9 mouse cellular contexts compared by ENCODE assay signal in genomic region chr15:8659483-8659971, GRCm38 (mm10). TPM values are rescaled to one million over a fixed set of nuclear protein-coding genes. Genes with fewer than 3 reads are reported as not detected.
DNase-seq lines count a peak whose midpoint lies in the region; ATAC-seq and TF ChIP-seq lines count a peak whose summit lies in the region.
"Had no signal": no experiment of that assay in that cellular context is flagged by ENCODE, and none has a peak within 500 bp of the region (broad histone marks: within the 10 kb centered on the region; RNA-seq: fewer than 3 reads in every experiment).

No protein-coding gene starts in this region.

- H3K4me2 ChIP-seq in midbrain, postnatal 0 days (ENCODE audit: low read depth, low read length, poor library complexity, severe bottlenecking), result no peak overlapping the region

- TF ChIP-seq CTCF in midbrain, postnatal 0 days (IDR thresholded peaks at IDR 0.05), result no peak

- H3K27ac ChIP-seq in embryonic facial prominence, embryonic 10.5 days (replicated peaks), result peak overlapping the region; percentile 80
- peak overlapping the region; percentile 63 for H3K27ac ChIP-seq in midbrain, postnatal 0 days (ENCODE audit: low read depth, low read length)
- H3K27ac ChIP-seq: liver, embryonic 14.5 days had no signal

- no peak overlapping the region for H3K9ac ChIP-seq in midbrain, postnatal 0 days (replicated peaks; ENCODE audit: low read length, poor library complexity, severe bottlenecking)
- H3K9ac ChIP-seq: liver, embryonic 14.5 days had no signal

- peaks cover 59% of the 10 kb centered on the region for H3K4me1 ChIP-seq in embryonic facial prominence, embryonic 10.5 days
- H3K4me1 ChIP-seq in midbrain, postnatal 0 days (ENCODE audit: insufficient read depth, low read length), result peaks cover 4% of the 10 kb centered on the region; the same call in 1 of the 2 replicates

- intact Hi-C loops in heart, postnatal 10 days (cut with DNase I), result no loop called here
- intact Hi-C loops in gastrocnemius, postnatal 14 days (cut with DNase I; ENCODE audit: low total_unique reads), result no loop called here

- H3K27me3 ChIP-seq in embryonic facial prominence, embryonic 10.5 days (replicated peaks; ENCODE audit: low read depth, poor library complexity, severe bottlenecking), result no peaks in the 10 kb centered on the region
- H3K27me3 ChIP-seq in midbrain, postnatal 0 days (ENCODE audit: insufficient read depth, low read length), result no peaks in the 10 kb centered on the region

- peak; percentile 89 for ATAC-seq in midbrain, postnatal 0 days (ENCODE audit: low FRiP score)

- H3K36me3 ChIP-seq in embryonic facial prominence, embryonic 10.5 days (replicated peaks), result no peaks in the 10 kb centered on the region
- no peaks in the 10 kb centered on the region for H3K36me3 ChIP-seq in midbrain, postnatal 0 days (ENCODE audit: insufficient read depth, low read length)

- H3K4me3 ChIP-seq in embryonic facial prominence, embryonic 10.5 days, result no peak overlapping the region
- no peak overlapping the region for H3K4me3 ChIP-seq in midbrain, postnatal 0 days (ENCODE audit: low read depth, low read length)

- no peaks in the 10 kb centered on the region for H3K9me3 ChIP-seq in embryonic facial prominence, embryonic 10.5 days
- H3K9me3 ChIP-seq in midbrain, postnatal 0 days (ENCODE audit: low read length), result no peaks in the 10 kb centered on the region

- WGBS in embryonic facial prominence, embryonic 10.5 days, result 6% methylated on average over 8 of the region's 8 CpGs
- WGBS in midbrain, postnatal 0 days, result 14% methylated on average over 8 of the region's 8 CpGs

- peak; percentile 21 for DNase-seq in kidney, postnatal 14 days
- no peak for DNase-seq in kidney, postnatal 25 days
- peak; percentile 63 for DNase-seq in embryonic facial prominence, embryonic 10.5 days (ENCODE audit: low spot score)
- DNase-seq in heart, postnatal 10 days, result peak; percentile 28 to 35
- peak; percentile 84 for DNase-seq in midbrain, postnatal 0 days (ENCODE audit: low spot score)
- DNase-seq in gastrocnemius, postnatal 14 days, result no peak
- DNase-seq in thymus, adult 18-20 months, result no peak
- no peak for DNase-seq in thymus, postnatal 36 days

RNA-seq across cellular contexts. Expression of gene Slc1a3, which starts 51.0 kb away (rescaled TPM):
- 24.2 and 25.7 TPM in 2 replicates for polyA plus RNA-seq in embryonic facial prominence, embryonic 10.5 days (2016; fragmentation: Nextera tagmentation; extraction: Ambion mirVana)
- total RNA-seq in heart, postnatal 10 days (2021), result 1 to 10 TPM; 1.3 to 3.4 TPM
- 166 and 195 TPM in 2 replicates for total RNA-seq in midbrain, postnatal 0 days (2014; rRNA removed)
- 145 and 147 TPM in 2 replicates for polyA plus RNA-seq in midbrain, postnatal 0 days (2015; fragmentation: Nextera tagmentation; extraction: Ambion mirVana)
- total RNA-seq in gastrocnemius, postnatal 14 days (2021), result 1 to 10 TPM; 1.6 to 2.6 TPM

Comparison
In these comparisons a context has a peak if more than half of its experiments do, and no peak if none do; other contexts are left out.
1. DNase-seq: peak in kidney, postnatal 14 days (single experiment), embryonic facial prominence, embryonic 10.5 days (single experiment), heart, postnatal 10 days (2 of 2) and midbrain, postnatal 0 days (single experiment); none in kidney, postnatal 25 days (0 of 2), gastrocnemius, postnatal 14 days (single experiment), thymus, adult 18-20 months (0 of 2) and thymus, postnatal 36 days (0 of 2).
2. RNA of gene Slc1a3, which starts 51.0 kb away (total RNA-seq): 166 to 195 TPM in midbrain, postnatal 0 days; 1.3 to 3.4 TPM in heart, postnatal 10 days and 1.6 to 2.6 TPM in gastrocnemius, postnatal 14 days; every median in the first group is over 10 times any median in the second.